Mouse (Mus musculus) testis, adult 2 months (tissue): ENCODE measurements around the gene Ttll6.

ENCODE experiments used
- CTCF ChIP-seq: fragments of 200-500 bp; IDR thresholded peaks from 2 replicates; pipeline ENCODE4 v1.5.1; 2012; ENCODE audit warnings: low read depth, mild to moderate bottlenecking, inconsistent platforms, low read length, moderate library complexity; ENCODE audit not compliant: control insufficient read depth, insufficient read depth, insufficient replicate concordance
- POLR2A ChIP-seq: fragments of 200-500 bp; IDR thresholded peaks from 2 replicates; pipeline ENCODE4 v1.6.1; 2012; ENCODE audit warnings: low read depth, mild to moderate bottlenecking, inconsistent platforms, low read length, moderate library complexity; ENCODE audit not compliant: control insufficient read depth

- TF ChIP-seq CTCF (no peak), POLR2A (no peak)
Observed at GRCm38 (mm10) chr11:96135847-96136246, 2.3 kb downstream of the Ttll6 start.
